Mouse (Mus musculus): ENCODE results near the gene Mpdz. TPM values are rescaled to one million over a fixed set of nuclear protein-coding genes. Genes with fewer than 3 reads are reported as not detected.

The Mpdz gene
- 100 to 1,000 TPM in 1 of 2 experiments, 10 to 100 TPM in 1; 95.2 to 101 TPM for total RNA-seq (2021)
- 12.6 and 15.9 TPM in 2 replicates for polyA plus RNA-seq (2012; rRNA removed)
- long read RNA-seq, partial matches to known transcripts = 4 of 13 reads
- long read RNA-seq, other reads (novel, unspliced or antisense) = 9 of 13 reads

DNA sequence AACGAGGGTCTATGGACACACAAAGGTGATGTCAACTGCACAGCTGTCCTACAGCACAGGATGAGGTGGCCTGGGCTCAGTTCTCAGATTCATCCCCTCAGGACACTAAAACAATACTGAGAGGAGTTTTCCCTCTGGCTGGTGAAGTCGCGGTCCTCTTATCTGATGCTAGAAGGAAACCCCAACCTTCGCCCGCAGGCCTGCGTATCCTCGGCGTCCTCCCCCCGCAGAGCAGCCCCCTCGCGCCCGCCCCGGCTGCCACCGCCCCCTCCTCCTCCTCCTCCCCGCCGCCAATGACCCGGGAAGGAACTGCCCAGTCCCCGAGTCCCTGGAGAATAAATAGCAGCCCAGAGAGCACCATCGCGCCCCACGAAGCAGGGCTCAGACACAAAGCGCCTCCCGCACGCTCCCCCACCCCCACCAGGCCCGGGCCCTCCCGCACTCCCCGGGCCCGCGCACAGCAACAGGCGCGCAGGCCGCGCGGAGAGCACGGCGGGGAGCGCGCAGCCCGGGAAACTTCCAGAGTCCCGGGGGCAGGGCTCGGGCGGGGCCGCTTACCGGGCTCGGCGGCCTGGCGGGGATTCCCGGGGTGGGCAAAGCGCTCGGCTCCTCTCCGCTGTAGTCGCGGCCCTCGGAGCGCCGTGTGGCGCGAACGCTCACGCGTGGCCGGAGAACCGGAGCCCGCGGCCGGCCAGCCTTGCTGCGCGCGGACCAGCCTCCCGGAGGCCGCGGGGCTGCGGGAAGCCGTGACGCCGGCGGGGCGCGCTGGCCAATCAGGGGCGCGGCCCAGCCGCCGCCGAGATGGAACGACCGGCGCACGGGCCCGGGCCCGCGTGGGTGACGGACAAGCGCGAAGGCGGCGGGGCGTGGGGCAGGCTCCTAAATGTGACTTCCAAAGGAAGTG, at the start of gene Mpdz:
TSS of gene Mpdz (minus strand) at position 738 of the 904 bp plus-strand sequence.
- peak; percentile 90 for DNase-seq

GRCm38 (mm10) chr4:81490556-81490955, 47.9 kb upstream of the Mpdz start:
- DNase-seq = no peak

DNA sequence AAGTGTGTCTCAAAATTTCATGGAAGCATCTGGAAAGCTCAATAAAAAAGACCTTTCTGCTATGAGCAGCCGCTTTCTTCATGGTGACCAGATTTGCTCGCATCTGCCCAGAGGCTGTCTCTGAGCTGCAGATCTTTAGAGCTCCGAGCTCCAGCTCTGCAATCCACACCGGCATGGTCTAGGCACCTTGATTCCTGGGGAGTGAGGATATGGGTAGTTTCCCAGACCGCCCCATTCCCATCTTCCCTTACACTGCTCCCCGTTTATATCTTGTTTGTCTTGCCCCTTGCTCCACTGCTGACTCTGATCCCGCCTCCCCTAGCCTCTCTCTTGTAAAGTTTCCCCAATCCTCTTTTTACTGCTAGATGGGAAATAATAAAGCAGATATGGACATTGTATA, 42.0 kb upstream of the Mpdz start:
- no peak for DNase-seq

DNA sequence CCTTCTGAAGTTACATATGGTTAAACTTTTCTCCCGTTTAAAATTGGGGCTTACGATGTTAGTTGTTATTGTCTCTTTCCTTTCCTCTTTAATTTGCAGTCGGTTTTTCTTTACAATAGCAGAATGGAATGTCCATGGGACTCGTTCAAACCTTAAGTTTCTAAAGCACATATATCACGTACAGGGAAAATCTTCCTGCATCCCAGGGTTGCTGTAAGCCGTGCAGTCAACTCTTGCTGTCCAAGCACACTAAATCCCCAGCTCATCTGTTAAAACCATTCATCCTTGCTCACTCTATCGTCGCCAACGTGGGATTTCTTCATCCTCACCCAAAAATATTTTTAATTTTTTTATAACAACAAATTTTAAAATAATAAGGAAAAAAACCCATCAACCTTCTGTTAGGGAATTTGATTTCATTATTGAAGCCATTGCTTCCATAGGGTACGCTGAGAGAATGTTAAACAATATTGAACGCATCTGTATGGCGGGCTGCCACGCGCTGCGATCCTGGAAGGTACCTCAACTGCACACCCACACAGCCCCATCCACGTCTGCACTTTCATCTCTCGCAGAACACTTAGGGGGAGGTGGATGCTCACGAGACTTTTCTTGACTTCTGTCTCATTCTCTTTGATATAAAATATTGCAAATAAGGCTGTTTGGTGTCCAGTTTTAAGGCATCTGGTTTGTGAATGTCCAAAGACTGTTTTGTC, 41.4 kb upstream of the Mpdz start:
- DNase-seq = no peak

GRCm38 (mm10) chr4:81483159-81483558, 40.5 kb upstream of the Mpdz start:
- no peak for DNase-seq

- DNase-seq = no peak
Measured at GRCm38 (mm10) chr4:81466821-81467220, 24.2 kb upstream of the Mpdz start.

- DNase-seq = no peak
Measured at GRCm38 (mm10) chr4:81465172-81465571, 22.6 kb upstream of the Mpdz start.

- peak; percentile 89 for DNase-seq
Measured at GRCm38 (mm10) chr4:81462253-81462652, 19.6 kb upstream of the Mpdz start.

- peak; percentile 81 for DNase-seq
Measured at GRCm38 (mm10) chr4:81458921-81459320, 16.3 kb upstream of the Mpdz start.

DNA sequence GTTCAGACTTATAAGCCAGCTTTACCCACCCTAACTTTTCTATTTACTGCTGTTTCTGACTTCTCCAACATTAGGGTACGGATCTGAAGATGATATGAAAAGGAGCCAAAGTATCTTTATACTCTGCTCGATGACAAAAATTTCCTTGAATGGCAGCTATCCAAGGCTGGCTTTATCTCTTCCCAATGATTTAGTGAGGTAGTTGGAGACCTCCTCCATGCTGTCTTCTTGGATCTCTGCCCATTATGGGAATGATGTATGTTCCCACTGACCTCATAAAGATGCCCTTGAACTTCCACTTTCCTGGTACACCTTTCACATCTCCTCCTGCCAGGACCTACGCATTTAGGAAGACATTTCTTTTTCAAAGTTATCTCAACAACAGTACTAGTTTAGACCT, 11.2 kb upstream of the Mpdz start:
- peak; percentile 62 for DNase-seq

GRCm38 (mm10) chr4:81452183-81452582, 9.6 kb upstream of the Mpdz start:
- no peak for DNase-seq

DNA sequence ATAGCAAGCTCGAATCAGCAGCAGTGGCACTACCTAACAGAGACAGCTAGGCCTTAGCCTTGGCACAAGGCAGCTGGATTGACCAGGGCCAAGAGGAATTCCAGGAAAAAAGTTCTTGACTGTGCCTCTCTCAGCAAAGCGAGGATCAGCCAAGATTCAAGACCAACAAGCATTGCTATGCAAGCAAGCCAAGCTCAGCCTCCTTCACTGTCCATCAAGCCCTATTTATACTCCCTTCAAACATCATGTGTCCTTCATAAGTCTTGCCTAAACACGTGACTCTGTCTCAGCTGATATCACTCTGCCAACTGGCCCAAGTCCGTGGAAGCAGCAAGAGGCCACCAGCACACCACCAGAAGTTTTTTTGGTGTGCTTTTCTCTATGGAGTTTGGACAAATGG, 6.8 kb upstream of the Mpdz start:
- DNase-seq = no peak

DNA sequence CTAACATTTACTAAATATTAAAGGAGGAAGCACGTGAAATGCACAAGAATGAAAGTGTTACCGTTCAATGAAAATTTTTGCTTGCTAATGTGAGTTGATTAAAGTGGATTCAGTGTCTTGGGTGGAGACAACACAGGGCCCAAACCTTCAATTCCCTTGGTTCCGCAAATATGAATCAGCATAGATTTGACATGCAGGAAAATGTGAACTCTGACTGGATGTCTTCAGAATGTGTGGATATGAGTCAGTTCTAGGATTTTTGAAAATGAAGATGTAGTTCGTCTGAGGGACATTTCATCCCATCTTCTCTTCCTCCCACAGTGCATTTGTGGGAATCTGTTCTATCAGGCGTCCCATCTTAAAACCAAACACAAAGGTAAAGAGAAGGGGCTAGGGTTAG, 951 bp upstream of the Mpdz start:
- DNase-seq = no peak

DNA sequence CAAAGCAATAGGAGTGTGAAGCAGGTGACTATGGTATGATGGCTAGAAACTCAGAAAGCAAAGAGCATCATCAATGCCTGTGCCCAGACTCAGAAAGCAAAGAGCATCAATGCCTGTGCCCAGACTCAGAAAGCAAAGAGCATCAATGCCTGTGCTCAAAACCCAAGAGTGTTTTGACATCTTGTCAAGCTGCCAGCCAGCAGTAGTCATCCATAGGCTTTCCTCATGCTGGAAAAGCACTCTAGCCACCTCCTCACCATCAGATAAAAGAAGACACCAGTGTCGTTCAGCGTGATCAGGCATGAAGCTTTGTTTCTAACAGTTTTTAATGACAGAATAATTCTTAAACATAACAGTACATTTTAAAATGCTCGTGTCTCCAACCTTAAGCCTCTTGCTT, 8.7 kb downstream of the Mpdz start:
- no peak for DNase-seq

DNA sequence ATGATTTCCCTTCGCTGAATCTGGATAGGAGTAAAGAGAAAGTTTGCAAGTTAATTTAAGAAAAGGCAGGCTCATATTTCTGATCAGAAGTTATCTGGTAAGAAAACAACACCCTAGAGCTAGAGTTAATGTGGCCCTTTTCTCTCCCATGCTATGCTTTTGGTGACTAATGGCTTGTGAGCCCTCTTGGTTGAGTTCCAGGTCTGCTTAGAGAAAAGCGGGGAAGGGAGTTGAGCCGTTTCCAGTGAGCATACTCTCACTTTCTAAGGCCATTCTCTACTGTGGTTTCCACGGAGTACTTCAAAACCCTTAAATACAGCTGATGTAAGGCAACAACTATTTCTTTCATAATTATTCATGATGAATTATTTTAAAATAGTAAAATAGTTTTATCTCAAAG, 11.8 kb downstream of the Mpdz start:
- DNase-seq = no peak

GRCm38 (mm10) chr4:81430105-81430504, 12.5 kb downstream of the Mpdz start:
- DNase-seq = peak; percentile 44

GRCm38 (mm10) chr4:81429670-81430069, 12.9 kb downstream of the Mpdz start:
- peak; percentile 28 for DNase-seq

GRCm38 (mm10) chr4:81423556-81423955, 19.1 kb downstream of the Mpdz start:
- no peak for DNase-seq

DNA sequence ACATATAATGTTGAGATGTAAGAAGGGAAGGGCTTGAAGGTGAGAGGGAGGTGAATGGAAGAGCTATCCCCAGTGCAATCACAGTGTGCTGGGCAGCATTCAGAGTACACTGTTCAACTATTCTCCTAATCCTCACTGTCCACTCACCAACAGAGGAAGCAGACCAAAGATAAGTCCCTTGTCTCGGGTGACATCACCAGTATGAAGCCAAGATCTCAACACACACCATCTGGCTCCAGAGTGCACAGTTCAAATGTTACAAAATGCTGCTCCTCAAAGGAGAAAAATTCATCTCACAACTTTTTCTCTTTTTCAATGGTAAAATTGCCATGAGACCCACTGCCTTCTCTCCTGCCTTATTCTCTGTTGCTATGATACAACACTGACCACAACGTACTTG, 21.0 kb downstream of the Mpdz start:
- DNase-seq = no peak

- no peak for DNase-seq
Measured at GRCm38 (mm10) chr4:81415324-81416026, 27.1 kb downstream of the Mpdz start.

DNA sequence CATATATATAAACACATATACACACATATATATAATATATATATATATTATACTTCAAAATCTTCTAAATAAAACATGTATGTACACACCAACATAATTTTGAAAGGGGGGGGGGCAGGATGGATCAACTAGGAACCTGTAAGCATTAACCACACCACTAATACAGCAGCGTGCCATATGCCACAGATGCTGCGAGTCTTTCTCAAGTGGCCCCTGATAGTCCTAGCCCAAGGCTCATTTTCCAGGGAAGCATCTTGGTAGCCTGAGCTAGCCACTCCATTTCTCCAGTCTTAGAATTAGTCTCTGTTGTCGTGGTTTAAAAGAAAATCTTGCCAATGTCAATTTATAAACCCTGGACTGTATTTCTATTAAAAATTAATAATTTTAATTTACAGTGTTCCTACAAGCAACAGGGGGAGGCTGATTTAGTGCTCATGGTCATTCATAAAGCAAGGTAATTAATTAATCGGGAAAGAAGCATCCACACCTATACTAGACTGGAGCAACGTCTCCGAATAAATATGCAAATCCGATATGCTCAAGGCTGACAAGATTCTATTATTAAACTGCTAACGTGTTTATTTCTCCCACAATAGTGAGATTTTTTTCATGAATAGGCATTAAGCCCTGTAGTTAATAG, 27.8 kb downstream of the Mpdz start:
- DNase-seq = no peak

DNA sequence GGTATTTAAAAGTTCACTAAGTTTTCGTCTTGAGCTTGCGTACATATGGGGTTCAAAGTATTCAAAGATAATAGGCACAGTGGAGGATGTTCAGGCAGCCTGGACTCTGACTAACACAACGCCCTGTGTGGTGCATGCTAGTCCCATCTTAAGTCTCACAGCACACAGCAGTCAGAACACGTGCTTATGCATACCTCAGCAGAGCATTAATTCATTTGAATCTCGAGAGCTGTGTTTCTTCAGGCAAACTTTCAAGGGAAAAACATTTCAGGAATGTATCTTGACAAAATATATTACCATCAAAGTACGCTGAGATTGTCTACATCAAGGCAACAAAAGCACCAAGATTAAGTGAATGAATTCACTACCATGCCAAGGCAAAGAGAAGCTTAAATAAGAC, 45.7 kb downstream of the Mpdz start:
- DNase-seq = no peak
